Mouse (Mus musculus) hindbrain, embryonic 14.5 days (tissue): Measurements from ENCODE around the gene Atxn10. TPM values are rescaled to one million over a fixed set of nuclear protein-coding genes. Genes with fewer than 3 reads are reported as not detected.
A peak's percentile ranks its signal among the peaks of the same experiment; 100 is the strongest.

ENCODE experiments used
- ATAC-seq: fragments of 200-750 bp; cut with Nextera tagmentation; 2 replicates; pipeline ENCODE4 v1.8.0; 2017; ENCODE audit warnings: moderate number of reproducible peaks, mild to moderate bottlenecking, moderate TSS enrichment, moderate library complexity; ENCODE audit not compliant: low FRiP score
- DNase-seq: peaks from one replicate; pipeline ENCODE4 v3.0.0-alpha.2; 2015; ENCODE audit warnings: low spot score
- H3K27ac ChIP-seq: fragments of 300-500 bp; sonication (generic); 2 replicates; pipeline ENCODE4 v1.5.1; 2014; ENCODE audit warnings: mild to moderate bottlenecking, moderate library complexity
- H3K27me3 ChIP-seq: fragments of 300-500 bp; sonication (generic); 2 replicates; pipeline ENCODE4 v1.6.1; 2014; ENCODE audit warnings: mild to moderate bottlenecking, low read length, mixed read lengths; ENCODE audit not compliant: control insufficient read depth, insufficient read depth
- H3K36me3 ChIP-seq: fragments of 300-500 bp; sonication (generic); replicated peaks from 2 replicates; pipeline ENCODE4 v1.6.1; 2014; ENCODE audit not compliant: control insufficient read depth, insufficient read depth
- H3K4me1 ChIP-seq: fragments of 300-500 bp; sonication (generic); replicated peaks from 2 replicates; pipeline ENCODE4 v1.6.1; 2014; ENCODE audit warnings: antibody characterized with exemption, low read length, mixed read lengths; ENCODE audit not compliant: control insufficient read depth, insufficient read depth
- H3K4me2 ChIP-seq: fragments of 300-500 bp; sonication (generic); replicated peaks from 2 replicates; pipeline ENCODE4 v1.6.1; 2014; ENCODE audit warnings: mild to moderate bottlenecking, moderate library complexity
- H3K4me3 ChIP-seq: fragments of 300-500 bp; sonication (generic); replicated peaks from 2 replicates; pipeline ENCODE4 v1.5.1; 2014; ENCODE audit warnings: mild to moderate bottlenecking, low read length
- H3K9ac ChIP-seq: fragments of 300-500 bp; sonication (generic); 2 replicates; pipeline ENCODE4 v1.6.1; 2014
- H3K9me3 ChIP-seq: fragments of 300-500 bp; sonication (generic); 2 replicates; pipeline ENCODE4 v1.6.1; 2016; ENCODE audit warnings: low read length; ENCODE audit not compliant: control insufficient read depth
- WGBS: fragments of 180-500 bp; shearing (Covaris S2); extraction: QIAGEN DNeasy Blood & Tissue Kit; methylation state at CpG from one replicate; pipeline ENCODE4 v1.1.7; 2014; 5-methylcytosine and 5-hydroxymethylcytosine counted together
- polyA plus RNA-seq: library from polyadenylated mRNA; unstranded; fragments of >200 nt; fragmentation: Nextera tagmentation; extraction: Ambion mirVana; gene quantifications from 2 replicates; pipeline ENCODE4 v1.2.1, GENCODE M21; 2014

Gene Atxn10
- polyA plus RNA-seq: 534 and 568 TPM in 2 replicates

GRCm38 (mm10) chr15:85335671-85336300, at the start of gene Atxn10:
TSS of gene Atxn10 (plus strand) at chr15:85336245.
- Histone ChIP-seq H3K36me3 (no peaks in the 10 kb centered on the region), H3K4me3 (peak within 1 kb of the TSS; percentile 78), H3K27me3 (no peaks in the 10 kb centered on the region), H3K9me3 (no peaks in the 10 kb centered on the region), H3K4me2 (peak within 1 kb of the TSS; percentile 83), H3K27ac (peak within 1 kb of the TSS; percentile 94), H3K4me1 (peaks cover 25% of the 10 kb centered on the region), H3K9ac (peak within 1 kb of the TSS; percentile 89)
- 8% methylated on average over 18 of the region's 19 CpGs for WGBS
- ATAC-seq (no peak; the same call in none of the 2 replicates), DNase-seq (no peak)

- DNase-seq: no peak
- Histone ChIP-seq H3K27ac (no peak overlapping the region), H3K36me3 (no peaks in the 10 kb centered on the region), H3K27me3 (no peaks in the 10 kb centered on the region), H3K4me1 (peaks cover 14% of the 10 kb centered on the region), H3K4me2 (no peak overlapping the region), H3K9me3 (no peaks in the 10 kb centered on the region), H3K9ac (no peak overlapping the region), H3K4me3 (no peak overlapping the region)
- no peak for ATAC-seq
- 83% methylated on average over 3 of the region's 3 CpGs for WGBS
Measured at GRCm38 (mm10) chr15:85294632-85295031, 41.4 kb upstream of the Atxn10 start.

- Histone ChIP-seq H3K9me3 (no peaks in the 10 kb centered on the region), H3K4me1 (peaks cover 14% of the 10 kb centered on the region), H3K4me3 (no peak overlapping the region), H3K27ac (peak overlapping the region; percentile 65), H3K27me3 (no peaks in the 10 kb centered on the region), H3K4me2 (no peak overlapping the region), H3K36me3 (no peaks in the 10 kb centered on the region), H3K9ac (peak overlapping the region; percentile 21; the same call in 1 of the 2 replicates)
- no peak for DNase-seq
- ATAC-seq: no peak
- 28% methylated on average over 8 of the region's 8 CpGs for WGBS
Measured at GRCm38 (mm10) chr15:85295544-85295943, 40.5 kb upstream of the Atxn10 start.

GRCm38 (mm10) chr15:85295977-85296376, 40.1 kb upstream of the Atxn10 start:
- H3K36me3 ChIP-seq: no peaks in the 10 kb centered on the region
- H3K27ac ChIP-seq: peak overlapping the region; percentile 65
- H3K9me3 ChIP-seq: no peaks in the 10 kb centered on the region
- no peak overlapping the region for H3K4me2 ChIP-seq
- H3K4me3 ChIP-seq: no peak overlapping the region
- 29% methylated on average over 2 of the region's 2 CpGs for WGBS
- ATAC-seq (no peak), DNase-seq (no peak)
- H3K4me1 ChIP-seq: peaks cover 14% of the 10 kb centered on the region
- H3K9ac ChIP-seq: peak overlapping the region; percentile 21; the same call in 1 of the 2 replicates
- no peaks in the 10 kb centered on the region for H3K27me3 ChIP-seq

- Histone ChIP-seq H3K27ac (peak overlapping the region; percentile 65; the same call in 1 of the 2 replicates), H3K4me2 (no peak overlapping the region), H3K27me3 (no peaks in the 10 kb centered on the region), H3K4me3 (no peak overlapping the region), H3K9ac (no peak overlapping the region), H3K9me3 (no peaks in the 10 kb centered on the region), H3K36me3 (no peaks in the 10 kb centered on the region), H3K4me1 (peaks cover 14% of the 10 kb centered on the region)
- ATAC-seq: no peak
- WGBS: 64% methylated on average over 3 of the region's 3 CpGs
- DNase-seq: no peak
Measured at GRCm38 (mm10) chr15:85296538-85296937, 39.5 kb upstream of the Atxn10 start.

- Histone ChIP-seq H3K4me2 (no peak overlapping the region), H3K27me3 (no peaks in the 10 kb centered on the region), H3K9ac (no peak overlapping the region), H3K27ac (no peak overlapping the region), H3K4me3 (no peak overlapping the region), H3K36me3 (no peaks in the 10 kb centered on the region), H3K4me1 (peaks cover 14% of the 10 kb centered on the region), H3K9me3 (no peaks in the 10 kb centered on the region)
- no peak for ATAC-seq
- WGBS: 59% methylated on average over 17 of the region's 17 CpGs
- DNase-seq: no peak
Measured at GRCm38 (mm10) chr15:85298167-85298781, 37.8 kb upstream of the Atxn10 start.

- Histone ChIP-seq H3K9ac (no peak overlapping the region), H3K4me1 (peaks cover 14% of the 10 kb centered on the region), H3K36me3 (no peaks in the 10 kb centered on the region), H3K4me3 (no peak overlapping the region), H3K9me3 (no peaks in the 10 kb centered on the region), H3K27me3 (no peaks in the 10 kb centered on the region), H3K27ac (no peak overlapping the region), H3K4me2 (no peak overlapping the region)
- DNase-seq (no peak), ATAC-seq (no peak)
- WGBS: 90% methylated on average over 9 of the region's 9 CpGs
Measured at GRCm38 (mm10) chr15:85298946-85299345, 37.1 kb upstream of the Atxn10 start.

GRCm38 (mm10) chr15:85303241-85303640, 32.8 kb upstream of the Atxn10 start:
- H3K4me2 ChIP-seq: no peak overlapping the region
- no peak overlapping the region for H3K27ac ChIP-seq
- no peak overlapping the region for H3K9ac ChIP-seq
- ATAC-seq: no peak
- no peaks in the 10 kb centered on the region for H3K27me3 ChIP-seq
- WGBS: 55% methylated on average over 4 of the region's 4 CpGs
- H3K4me3 ChIP-seq: no peak overlapping the region
- H3K36me3 ChIP-seq: no peaks in the 10 kb centered on the region
- DNase-seq: no peak
- H3K9me3 ChIP-seq: no peaks in the 10 kb centered on the region
- H3K4me1 ChIP-seq: no peaks in the 10 kb centered on the region

GRCm38 (mm10) chr15:85303976-85304375, 32.1 kb upstream of the Atxn10 start:
- Histone ChIP-seq H3K27ac (no peak overlapping the region), H3K9ac (no peak overlapping the region), H3K4me3 (no peak overlapping the region), H3K9me3 (no peaks in the 10 kb centered on the region), H3K36me3 (no peaks in the 10 kb centered on the region), H3K27me3 (no peaks in the 10 kb centered on the region), H3K4me2 (no peak overlapping the region), H3K4me1 (no peaks in the 10 kb centered on the region)
- ATAC-seq (no peak), DNase-seq (no peak)
- 92% methylated on average over 4 of the region's 4 CpGs for WGBS
